Mouse (Mus musculus): ENCODE measurements around the gene Dgke. TPM values are rescaled to one million over a fixed set of nuclear protein-coding genes. Genes with fewer than 3 reads are reported as not detected.
"Not testable (repeated sequence)": the region's sequence is repeated elsewhere in the genome, so short reads cannot be mapped to it uniquely, and the experiment has no call there.

Dgke gene
- polyA plus RNA-seq, 1 experiment from 2014 or later: 13.1 TPM

- not testable (repeated sequence) for H3K27ac ChIP-seq; H3K27me3 ChIP-seq; ATAC-seq; H3K36me3 ChIP-seq; H3K9ac ChIP-seq (replicated peaks); H3K9me3 ChIP-seq; H3K4me2 ChIP-seq (replicated peaks); H3K4me3 ChIP-seq (replicated peaks); H3K4me1 ChIP-seq (replicated peaks)
- 84% methylated on average over 7 of the region's 7 CpGs for WGBS
These were observed 23.7 kb upstream of the Dgke start for GRCm38 (mm10) chr11:89090359-89090758.

GRCm38 (mm10) chr11:89088754-89089153 lies 22.1 kb upstream of the Dgke start:
- Histone ChIP-seq H3K4me2 (replicated peaks) (no peak overlapping the region), H3K9ac (replicated peaks) (no peak overlapping the region), H3K36me3 (no peaks in the 10 kb centered on the region), H3K27ac (no peak overlapping the region), H3K4me3 (replicated peaks) (no peak overlapping the region), H3K9me3 (no peaks in the 10 kb centered on the region), H3K4me1 (replicated peaks) (no peaks in the 10 kb centered on the region), H3K27me3 (no peaks in the 10 kb centered on the region)
- no peak for ATAC-seq
- 95% methylated on average over 4 of the region's 4 CpGs for WGBS

- Histone ChIP-seq H3K9me3 (no peaks in the 10 kb centered on the region), H3K4me2 (replicated peaks) (no peak overlapping the region), H3K27ac (no peak overlapping the region), H3K4me3 (replicated peaks) (no peak overlapping the region), H3K9ac (replicated peaks) (no peak overlapping the region), H3K36me3 (no peaks in the 10 kb centered on the region), H3K4me1 (replicated peaks) (no peaks in the 10 kb centered on the region), H3K27me3 (no peaks in the 10 kb centered on the region)
- WGBS: 77% methylated on average over 10 of the region's 10 CpGs
- ATAC-seq: no peak
These were observed 19.7 kb upstream of the Dgke start for GRCm38 (mm10) chr11:89086208-89086809.

- ATAC-seq: no peak
- H3K27ac ChIP-seq: no peak overlapping the region
- WGBS: 45% methylated on average over 7 of the region's 7 CpGs
- no peaks in the 10 kb centered on the region for H3K36me3 ChIP-seq
- H3K27me3 ChIP-seq: no peaks in the 10 kb centered on the region
- H3K9ac ChIP-seq (replicated peaks): no peak overlapping the region
- H3K4me2 ChIP-seq (replicated peaks): no peak overlapping the region
- no peak overlapping the region for H3K4me3 ChIP-seq (replicated peaks)
- H3K9me3 ChIP-seq: no peaks in the 10 kb centered on the region
- no peaks in the 10 kb centered on the region for H3K4me1 ChIP-seq (replicated peaks)
These were observed 18.0 kb upstream of the Dgke start for GRCm38 (mm10) chr11:89084601-89085000.

- H3K4me3 ChIP-seq (replicated peaks); H3K9ac ChIP-seq (replicated peaks); H3K27ac ChIP-seq; H3K27me3 ChIP-seq; H3K36me3 ChIP-seq; H3K4me1 ChIP-seq (replicated peaks); H3K9me3 ChIP-seq; ATAC-seq; H3K4me2 ChIP-seq (replicated peaks): not testable (repeated sequence)
- 85% methylated on average over 3 of the region's 3 CpGs for WGBS
These were observed 16.0 kb upstream of the Dgke start for GRCm38 (mm10) chr11:89082691-89083090.

- not testable (repeated sequence) for H3K36me3 ChIP-seq
These were observed 15.3 kb upstream of the Dgke start for GRCm38 (mm10) chr11:89081906-89082305.

GRCm38 (mm10) chr11:89078996-89079680 lies 12.5 kb upstream of the Dgke start:
- no peaks in the 10 kb centered on the region for H3K36me3 ChIP-seq
- peaks cover 8% of the 10 kb centered on the region; the same call in 1 of the 2 replicates for H3K4me1 ChIP-seq (replicated peaks)
- H3K4me2 ChIP-seq (replicated peaks): no peak overlapping the region
- H3K9ac ChIP-seq (replicated peaks): no peak overlapping the region
- H3K27me3 ChIP-seq: no peaks in the 10 kb centered on the region
- no peaks in the 10 kb centered on the region for H3K9me3 ChIP-seq
- 89% methylated on average over 16 of the region's 16 CpGs for WGBS
- H3K4me3 ChIP-seq (replicated peaks): no peak overlapping the region
- no peak for ATAC-seq
- no peak overlapping the region for H3K27ac ChIP-seq

More at GRCm38 (mm10) chr11:89081906-89082305, 15.3 kb upstream of the Dgke start:
- 77% methylated on average over 5 of the region's 5 CpGs for WGBS
- ATAC-seq; H3K27ac ChIP-seq; H3K4me2 ChIP-seq (replicated peaks); H3K4me1 ChIP-seq (replicated peaks); H3K9ac ChIP-seq (replicated peaks); H3K27me3 ChIP-seq; H3K4me3 ChIP-seq (replicated peaks); H3K9me3 ChIP-seq: not testable (repeated sequence)

- no peak for ATAC-seq
- no peaks in the 10 kb centered on the region for H3K36me3 ChIP-seq
These were observed 11.7 kb upstream of the Dgke start for GRCm38 (mm10) chr11:89078305-89078704.

GRCm38 (mm10) chr11:89077601-89078000 lies 11.0 kb upstream of the Dgke start:
- WGBS: 93% methylated on average over 8 of the region's 8 CpGs
- no peak for ATAC-seq
- Histone ChIP-seq H3K27me3 (no peaks in the 10 kb centered on the region), H3K4me2 (replicated peaks) (no peak overlapping the region), H3K27ac (no peak overlapping the region), H3K4me3 (replicated peaks) (no peak overlapping the region), H3K9ac (replicated peaks) (no peak overlapping the region), H3K36me3 (no peaks in the 10 kb centered on the region), H3K4me1 (replicated peaks) (peaks cover 8% of the 10 kb centered on the region; the same call in 1 of the 2 replicates), H3K9me3 (no peaks in the 10 kb centered on the region)

More at GRCm38 (mm10) chr11:89078305-89078704, 11.7 kb upstream of the Dgke start:
- WGBS: 94% methylated on average over 3 of the region's 3 CpGs
- Histone ChIP-seq H3K4me2 (replicated peaks) (no peak overlapping the region), H3K27ac (no peak overlapping the region), H3K4me1 (replicated peaks) (peaks cover 8% of the 10 kb centered on the region; the same call in 1 of the 2 replicates), H3K9ac (replicated peaks) (no peak overlapping the region), H3K27me3 (no peaks in the 10 kb centered on the region), H3K9me3 (no peaks in the 10 kb centered on the region), H3K4me3 (replicated peaks) (no peak overlapping the region)

- Histone ChIP-seq H3K4me2 (replicated peaks) (no peak overlapping the region), H3K9me3 (no peaks in the 10 kb centered on the region), H3K36me3 (no peaks in the 10 kb centered on the region), H3K9ac (replicated peaks) (no peak overlapping the region), H3K4me1 (replicated peaks) (peaks cover 8% of the 10 kb centered on the region; the same call in 1 of the 2 replicates), H3K27ac (no peak overlapping the region), H3K4me3 (replicated peaks) (no peak overlapping the region), H3K27me3 (no peaks in the 10 kb centered on the region)
- ATAC-seq: no peak
- 89% methylated on average over 4 of the region's 4 CpGs for WGBS
These were observed 9.7 kb upstream of the Dgke start for GRCm38 (mm10) chr11:89076370-89076821.

- Histone ChIP-seq H3K4me3 (replicated peaks) (no peak overlapping the region), H3K4me2 (replicated peaks) (no peak overlapping the region), H3K27me3 (no peaks in the 10 kb centered on the region), H3K27ac (no peak overlapping the region), H3K9ac (replicated peaks) (no peak overlapping the region), H3K9me3 (no peaks in the 10 kb centered on the region), H3K4me1 (replicated peaks) (peaks cover 8% of the 10 kb centered on the region; the same call in 1 of the 2 replicates), H3K36me3 (no peaks in the 10 kb centered on the region)
- no peak for ATAC-seq
- 52% methylated on average over 19 of the region's 19 CpGs for WGBS
These were observed 8.2 kb upstream of the Dgke start for GRCm38 (mm10) chr11:89074783-89075413.

GRCm38 (mm10) chr11:89073541-89073940 lies 6.9 kb upstream of the Dgke start, which contains the start of gene Gm525:
Gene Gm525 (plus strand): TSS chr11:89073841.
- no peak within 1 kb of the TSS for H3K4me2 ChIP-seq (replicated peaks)
- peaks cover 8% of the 10 kb centered on the region; the same call in 1 of the 2 replicates for H3K4me1 ChIP-seq (replicated peaks)
- H3K36me3 ChIP-seq: no peaks in the 10 kb centered on the region
- H3K9ac ChIP-seq (replicated peaks): no peak within 1 kb of the TSS
- H3K4me3 ChIP-seq (replicated peaks): no peak within 1 kb of the TSS
- no peaks in the 10 kb centered on the region for H3K9me3 ChIP-seq
- WGBS: 92% methylated on average over 8 of the region's 8 CpGs
- no peaks in the 10 kb centered on the region for H3K27me3 ChIP-seq
- no peak for ATAC-seq
- no peak within 1 kb of the TSS for H3K27ac ChIP-seq

Data from midbrain, embryonic 13.5 days (tissue).